Mouse (Mus musculus): Measurements from ENCODE around the gene Cpa1.

The Cpa1 gene

GRCm38 (mm10) chr6:30620994-30621393 is 18.0 kb upstream of the Cpa1 start:
- CTCF ChIA-PET = no interaction called here

GRCm38 (mm10) chr6:30621986-30622389 is 17.0 kb upstream of the Cpa1 start:
- CTCF ChIA-PET = no interaction called here

GRCm38 (mm10) chr6:30624763-30625162 is 14.3 kb upstream of the Cpa1 start:
- CTCF ChIA-PET = no interaction called here

GRCm38 (mm10) chr6:30628152-30628551 is 10.9 kb upstream of the Cpa1 start:
- CTCF ChIA-PET = interaction anchor here (0.7 to 1.1 kb wide), 2 partner anchors 11 to 22 kb away, joined by 5 to 19 read pairs; no protein-coding TSS in a partner anchor

GRCm38 (mm10) chr6:30629989-30630388 is 9.0 kb upstream of the Cpa1 start:
- CTCF ChIA-PET = interaction anchor here (0.6 kb wide), 1 partner anchor 13 kb away, joined by 9 read pairs; no protein-coding TSS in a partner anchor

- CTCF ChIA-PET = no interaction called here
These were observed 3.6 kb upstream of the Cpa1 start for GRCm38 (mm10) chr6:30635361-30635862.

GRCm38 (mm10) chr6:30636186-30636842 is 2.7 kb upstream of the Cpa1 start:
- CTCF ChIA-PET = no interaction called here

GRCm38 (mm10) chr6:30643694-30644460 is 4.9 kb downstream of the Cpa1 start:
- CTCF ChIA-PET = interaction anchor here (0.6 kb wide), 1 partner anchor 14 kb away, joined by 9 read pairs; no protein-coding TSS in a partner anchor

GRCm38 (mm10) chr6:30644462-30644861 is 5.4 kb downstream of the Cpa1 start:
- CTCF ChIA-PET = no interaction called here

- CTCF ChIA-PET = no interaction called here
These were observed 6.4 kb downstream of the Cpa1 start for GRCm38 (mm10) chr6:30645379-30645778.

- CTCF ChIA-PET = no interaction called here
These were observed 10.8 kb downstream of the Cpa1 start for GRCm38 (mm10) chr6:30649651-30650296.

GRCm38 (mm10) chr6:30652425-30653188 is 13.6 kb downstream of the Cpa1 start:
- CTCF ChIA-PET = interaction anchor here (0.7 kb wide), 1 partner anchor 411 kb away, joined by 4 read pairs; no protein-coding TSS in a partner anchor

GRCm38 (mm10) chr6:30653518-30653917 is 14.5 kb downstream of the Cpa1 start:
- CTCF ChIA-PET = no interaction called here

GRCm38 (mm10) chr6:30654402-30654859 is 15.4 kb downstream of the Cpa1 start:
- CTCF ChIA-PET = no interaction called here

- CTCF ChIA-PET = no interaction called here
These were observed 15.9 kb downstream of the Cpa1 start for GRCm38 (mm10) chr6:30654932-30655331.

- CTCF ChIA-PET = no interaction called here
These were observed 18.3 kb downstream of the Cpa1 start for GRCm38 (mm10) chr6:30657279-30657678.

- CTCF ChIA-PET = no interaction called here
These were observed 19.6 kb downstream of the Cpa1 start for GRCm38 (mm10) chr6:30658619-30659018.

- CTCF ChIA-PET = no interaction called here
These were observed 25.8 kb downstream of the Cpa1 start for GRCm38 (mm10) chr6:30664776-30665175.

- CTCF ChIA-PET = no interaction called here
These were observed 26.3 kb downstream of the Cpa1 start for GRCm38 (mm10) chr6:30665296-30665695.

GRCm38 (mm10) chr6:30666043-30666442 is 27.0 kb downstream of the Cpa1 start:
- CTCF ChIA-PET = no interaction called here

GRCm38 (mm10) chr6:30667585-30667984 is 28.6 kb downstream of the Cpa1 start:
- CTCF ChIA-PET = no interaction called here

- CTCF ChIA-PET = no interaction called here
These were observed 32.7 kb downstream of the Cpa1 start for GRCm38 (mm10) chr6:30671696-30672095.

Measured in spleen, embryonic (tissue).